Mouse (Mus musculus) limb, embryonic 14.5 days (tissue): ENCODE measurements around the gene Gm20708. TPM values are rescaled to one million over a fixed set of nuclear protein-coding genes. Genes with fewer than 3 reads are reported as not detected.

Experiments
- ATAC-seq: fragments of 200-750 bp; cut with Nextera tagmentation; 2 replicates; pipeline ENCODE4 v1.8.0; 2017; ENCODE audit warnings: low read depth, moderate number of reproducible peaks, moderate TSS enrichment; ENCODE audit not compliant: low FRiP score
- DNase-seq: peaks from one replicate; pipeline ENCODE4 v3.0.0-alpha.2; 2015; ENCODE audit warnings: low spot score
- H3K27ac ChIP-seq: fragments of 300-500 bp; sonication (generic); replicated peaks from 2 replicates; pipeline ENCODE4 v1.5.1; 2014; ENCODE audit warnings: low read depth, mild to moderate bottlenecking, low read length, moderate library complexity, mixed read lengths
- H3K27me3 ChIP-seq: fragments of 300-500 bp; sonication (generic); 2 replicates; pipeline ENCODE4 v1.6.1; 2014; ENCODE audit warnings: low read length, mixed read lengths; ENCODE audit not compliant: control insufficient read depth, insufficient read depth
- H3K36me3 ChIP-seq: fragments of 300-500 bp; sonication (generic); 2 replicates; pipeline ENCODE4 v1.6.1; 2014; ENCODE audit warnings: mild to moderate bottlenecking, low read length, moderate library complexity, mixed read lengths; ENCODE audit not compliant: control insufficient read depth, insufficient read depth
- H3K4me1 ChIP-seq: fragments of 300-500 bp; sonication (generic); 2 replicates; pipeline ENCODE4 v1.6.1; 2014; ENCODE audit warnings: antibody characterized with exemption, low read length, mixed read lengths; ENCODE audit not compliant: control insufficient read depth, insufficient read depth
- H3K4me2 ChIP-seq: fragments of 300-500 bp; sonication (generic); replicated peaks from 2 replicates; pipeline ENCODE4 v1.6.1; 2014; ENCODE audit warnings: low read depth, mild to moderate bottlenecking, low read length, moderate library complexity; ENCODE audit not compliant: severe bottlenecking
- H3K4me3 ChIP-seq: fragments of 300-500 bp; sonication (generic); replicated peaks from 2 replicates; pipeline ENCODE4 v1.5.1; 2014; ENCODE audit warnings: low read length
- H3K9ac ChIP-seq: fragments of 300-500 bp; sonication (generic); 2 replicates; pipeline ENCODE4 v1.6.1; 2014; ENCODE audit warnings: mild to moderate bottlenecking, low read depth, low read length, moderate library complexity; ENCODE audit not compliant: severe bottlenecking
- H3K9me3 ChIP-seq: fragments of 300-500 bp; sonication (generic); 2 replicates; pipeline ENCODE4 v1.6.1; 2016; ENCODE audit warnings: low read length; ENCODE audit not compliant: control insufficient read depth
- POLR2A ChIP-seq: fragments of 200-500 bp; IDR thresholded peaks from 2 replicates; pipeline ENCODE4 v1.8.0; 2012; ENCODE audit warnings: inconsistent platforms, mild to moderate bottlenecking, moderate library complexity, borderline replicate concordance; ENCODE audit not compliant: insufficient read depth, insufficient read length; ENCODE audit errors: extremely low read depth
- WGBS: fragments of 180-500 bp; shearing (Covaris S2); extraction: QIAGEN DNeasy Blood & Tissue Kit; methylation state at CpG from one replicate; pipeline ENCODE4 v1.1.7; 2014; 5-methylcytosine and 5-hydroxymethylcytosine counted together
- polyA plus RNA-seq, 2 experiments: library from polyadenylated mRNA; depleted of rRNA in 1 of 2; stranded (reverse) in 1 of 2; unstranded in 1 of 2; fragments of >200 nt; fragmentation: Nextera tagmentation in 1 of 2; extraction: Ambion mirVana in 1 of 2; gene quantifications; 2 replicates each; pipeline versions ENCODE4 v1.2.1 to v1.2.3; 2012 to 2014

Gm20708 gene
- polyA plus RNA-seq, 2 experiments: 0.62 to 0.92 TPM

- H3K36me3 ChIP-seq: peaks cover 52% of the 10 kb centered on the region
- ATAC-seq: no peak
Observed at GRCm38 (mm10) chr11:117855360-117855759, 45.9 kb downstream of the Gm20708 start.

GRCm38 (mm10) chr11:117855975-117856374 lies 46.5 kb downstream of the Gm20708 start:
- Histone ChIP-seq H3K4me2 (no peak overlapping the region), H3K27me3 (peaks cover 15% of the 10 kb centered on the region), H3K4me3 (no peak overlapping the region), H3K27ac (no peak overlapping the region), H3K9ac (no peak overlapping the region), H3K9me3 (no peaks in the 10 kb centered on the region), H3K4me1 (no peaks in the 10 kb centered on the region; the same call in 1 of the 2 replicates), H3K36me3 (peaks cover 52% of the 10 kb centered on the region)
- DNase-seq (no peak), ATAC-seq (no peak)
- no peak for TF ChIP-seq POLR2A
- 73% methylated on average over 1 of the region's 1 CpGs for whole genome bisulfite sequencing

More at GRCm38 (mm10) chr11:117855360-117855759, 45.9 kb downstream of the Gm20708 start:
- H3K4me3 ChIP-seq: no peak overlapping the region
- no peak overlapping the region for H3K4me2 ChIP-seq
- H3K9me3 ChIP-seq: no peaks in the 10 kb centered on the region
- WGBS: 97% methylated on average over 5 of the region's 5 CpGs
- no peak overlapping the region for H3K9ac ChIP-seq
- H3K27ac ChIP-seq: no peak overlapping the region
- H3K27me3 ChIP-seq: peaks cover 9% of the 10 kb centered on the region; the same call in 1 of the 2 replicates
- TF ChIP-seq POLR2A: no peak
- no peak for DNase-seq
- peaks cover 2% of the 10 kb centered on the region for H3K4me1 ChIP-seq

- TF ChIP-seq POLR2A: no peak
- H3K27ac ChIP-seq: no peak overlapping the region
- no peak overlapping the region for H3K4me2 ChIP-seq
- H3K4me1 ChIP-seq: no peaks in the 10 kb centered on the region; the same call in 1 of the 2 replicates
- no peak overlapping the region for H3K9ac ChIP-seq
- peaks cover 15% of the 10 kb centered on the region for H3K27me3 ChIP-seq
- DNase-seq: no peak
- no peak overlapping the region for H3K4me3 ChIP-seq
- no peaks in the 10 kb centered on the region for H3K9me3 ChIP-seq
- peaks cover 49% of the 10 kb centered on the region for H3K36me3 ChIP-seq
- 93% methylated on average over 9 of the region's 10 CpGs for WGBS
- ATAC-seq: no peak
Observed at GRCm38 (mm10) chr11:117857462-117857861, 48.0 kb downstream of the Gm20708 start.

- Histone ChIP-seq H3K27ac (no peak overlapping the region), H3K4me1 (no peaks in the 10 kb centered on the region; the same call in 1 of the 2 replicates), H3K27me3 (peaks cover 15% of the 10 kb centered on the region), H3K9ac (no peak overlapping the region), H3K4me3 (no peak overlapping the region), H3K9me3 (no peaks in the 10 kb centered on the region), H3K4me2 (no peak overlapping the region), H3K36me3 (peaks cover 40% of the 10 kb centered on the region)
- no peak for TF ChIP-seq POLR2A
- DNase-seq (no peak), ATAC-seq (no peak)
- 41% methylated on average over 3 of the region's 3 CpGs for WGBS
Observed at GRCm38 (mm10) chr11:117858392-117858791, 48.9 kb downstream of the Gm20708 start.

GRCm38 (mm10) chr11:117860601-117861000 lies 51.1 kb downstream of the Gm20708 start, which contains the start of gene Tmem235:
Tmem235 (plus strand) TSS chr11:117860752.
- H3K9ac ChIP-seq: peak within 1 kb of the TSS; percentile 16; the same call in 1 of the 2 replicates
- 4% methylated on average over 23 of the region's 23 CpGs for WGBS
- no peak within 1 kb of the TSS for H3K27ac ChIP-seq
- H3K27me3 ChIP-seq: peaks cover 15% of the 10 kb centered on the region
- 0 out of 2 replicates have a peak within 1 kb of the TSS, but pooled peaks have one; percentile 1 for H3K4me3 ChIP-seq
- peak within 1 kb of the TSS; percentile 20; the same call in 1 of the 2 replicates for H3K4me2 ChIP-seq
- no peak for ATAC-seq
- H3K4me1 ChIP-seq: no peaks in the 10 kb centered on the region; the same call in 1 of the 2 replicates
- DNase-seq: no peak
- peaks cover 19% of the 10 kb centered on the region for H3K36me3 ChIP-seq
- TF ChIP-seq POLR2A: no peak
- H3K9me3 ChIP-seq: no peaks in the 10 kb centered on the region
